Comparison of ENCODE assay signal across 9 mouse cellular contexts in genomic region chr10:127048608-127049394, GRCm38 (mm10). TPM values are rescaled to one million over a fixed set of nuclear protein-coding genes. Genes with fewer than 3 reads are reported as not detected.
DNase-seq lines count a peak whose midpoint lies in the region; ATAC-seq and TF ChIP-seq lines count a peak whose summit lies in the region.
"Had no signal": no experiment of that assay in that cellular context is flagged by ENCODE, and none has a peak within 500 bp of the region (broad histone marks: within the 10 kb centered on the region; RNA-seq: fewer than 3 reads in every experiment).

No protein-coding gene starts in this region.

- peak overlapping the region; percentile 54 for H3K9ac ChIP-seq in kidney, postnatal 0 days (ENCODE audit: low read depth, low read length)
- no peak overlapping the region for H3K9ac ChIP-seq in embryonic facial prominence, embryonic 12.5 days
- H3K9ac ChIP-seq in hindbrain, embryonic 13.5 days: no peak overlapping the region

- WGBS in kidney, postnatal 0 days: 3% methylated on average over 35 of the region's 35 CpGs
- WGBS in embryonic facial prominence, embryonic 12.5 days: 4% methylated on average over 35 of the region's 35 CpGs
- WGBS in hindbrain, embryonic 13.5 days: 3% methylated on average over 35 of the region's 35 CpGs

- peak; percentile 42 for DNase-seq in kidney, postnatal 0 days (ENCODE audit: low spot score)
- no peak for DNase-seq in kidney, postnatal 10 days
- DNase-seq in cerebellum, postnatal 14 days: no peak
- DNase-seq in cerebellum, postnatal 4 days (ENCODE audit: low spot score in 2 of 2): no peak
- no peak for DNase-seq in left cerebral cortex, adult 18-20 months (ENCODE audit: low spot score in 2 of 2)

- no peak for ATAC-seq in kidney, postnatal 0 days (replicated peaks; ENCODE audit: low FRiP score, low read depth)
- no peak for ATAC-seq in embryonic facial prominence, embryonic 12.5 days (ENCODE audit: insufficient number of reproducible peaks, insufficient read depth, low FRiP score, low TSS enrichment)
- ATAC-seq in hindbrain, embryonic 13.5 days (ENCODE audit: low FRiP score): no peak
- peak; percentile 21; the same call in 1 of the 2 replicates for ATAC-seq in megakaryocyte-erythroid progenitor cell, adult 5-6 weeks (replicated peaks; ENCODE audit: low FRiP score, low TSS enrichment, poor library complexity, severe bottlenecking)

- 0 out of 2 replicates have a peak, but pooled peaks cover 4% of the 10 kb centered on the region for H3K36me3 ChIP-seq in kidney, postnatal 0 days (ENCODE audit: insufficient read depth, low read length)
- H3K36me3 ChIP-seq in embryonic facial prominence, embryonic 12.5 days: peaks cover 5% of the 10 kb centered on the region; the same call in 1 of the 2 replicates
- peaks cover 19% of the 10 kb centered on the region for H3K36me3 ChIP-seq in hindbrain, embryonic 13.5 days

- peak overlapping the region; percentile 48 for H3K4me2 ChIP-seq in kidney, postnatal 0 days (ENCODE audit: low read length)
- peak overlapping the region; percentile 1 for H3K4me2 ChIP-seq in embryonic facial prominence, embryonic 12.5 days (replicated peaks)
- no peak overlapping the region for H3K4me2 ChIP-seq in hindbrain, embryonic 13.5 days

- H3K4me3 ChIP-seq in kidney, postnatal 0 days (replicated peaks; ENCODE audit: low read depth, low read length): peak overlapping the region; percentile 24
- H3K4me3 ChIP-seq in embryonic facial prominence, embryonic 12.5 days: 0 out of 2 replicates have a peak overlapping the region, but pooled peaks have one; percentile 6
- H3K4me3 ChIP-seq in hindbrain, embryonic 13.5 days: peak overlapping the region; percentile 5; the same call in 1 of the 2 replicates

- H3K27ac ChIP-seq in kidney, postnatal 0 days: 0 out of 2 replicates have a peak overlapping the region, but pooled peaks have one; percentile 37
- no peak overlapping the region for H3K27ac ChIP-seq in embryonic facial prominence, embryonic 12.5 days
- no peak overlapping the region for H3K27ac ChIP-seq in hindbrain, embryonic 13.5 days

- H3K4me1 ChIP-seq in kidney, postnatal 0 days (replicated peaks; ENCODE audit: insufficient read depth, low read length): peaks cover 13% of the 10 kb centered on the region; the same call in 1 of the 2 replicates
- H3K4me1 ChIP-seq in embryonic facial prominence, embryonic 12.5 days: peaks cover 3% of the 10 kb centered on the region; the same call in 1 of the 2 replicates
- H3K4me1 ChIP-seq in hindbrain, embryonic 13.5 days (replicated peaks): peaks cover 14% of the 10 kb centered on the region

- TF ChIP-seq CTCF in kidney, postnatal 0 days (IDR thresholded peaks at IDR 0.05; ENCODE audit: low read depth): peak; percentile 26; the same call in 1 of the 2 replicates

- H3K9me3 ChIP-seq in kidney, postnatal 0 days (replicated peaks; ENCODE audit: low read length): no peaks in the 10 kb centered on the region
- no peaks in the 10 kb centered on the region for H3K9me3 ChIP-seq in embryonic facial prominence, embryonic 12.5 days
- H3K9me3 ChIP-seq in hindbrain, embryonic 13.5 days: no peaks in the 10 kb centered on the region

- peaks cover 24% of the 10 kb centered on the region for H3K27me3 ChIP-seq in kidney, postnatal 0 days (ENCODE audit: insufficient read depth, low read length)
- peaks cover 53% of the 10 kb centered on the region for H3K27me3 ChIP-seq in embryonic facial prominence, embryonic 12.5 days
- H3K27me3 ChIP-seq in hindbrain, embryonic 13.5 days: peaks cover 64% of the 10 kb centered on the region

RNA-seq across cellular contexts. Expression of gene Cyp27b1, which starts 0.8 kb away (rescaled TPM):
- polyA plus RNA-seq in kidney, postnatal 0 days (2015; fragmentation: Nextera tagmentation; extraction: Ambion mirVana): 38.9 and 58.0 TPM in 2 replicates
- polyA plus RNA-seq in embryonic facial prominence, embryonic 12.5 days (2016; fragmentation: Nextera tagmentation; extraction: Ambion mirVana): 0.09 and 0.10 TPM in 2 replicates
- polyA plus RNA-seq in hindbrain, embryonic 13.5 days (2015; fragmentation: Nextera tagmentation; extraction: Ambion mirVana): 0.23 and 0.27 TPM in 2 replicates
- total RNA-seq in megakaryocyte-erythroid progenitor cell, adult 5-6 weeks (2014; fragmentation: Nextera tagmentation): not detected in 2 replicates
- not detected in 2 replicates for total RNA-seq in megakaryocyte-erythroid progenitor cell, adult 5-6 weeks (2017)
- total RNA-seq in left cerebral cortex, adult 18-20 months (2021): under 1 TPM; 0.30 to 0.45 TPM
- polyA plus RNA-seq: activated CD4-positive, CD25-positive, alpha-beta regulatory T cell, adult 4 months had no signal

RNA-seq across cellular contexts. Expression of gene Eef1akmt3, which starts 7.5 kb away (rescaled TPM):
- 0.89 and 1.3 TPM in 2 replicates for polyA plus RNA-seq in kidney, postnatal 0 days (2015; fragmentation: Nextera tagmentation; extraction: Ambion mirVana)
- 0.45 and 0.61 TPM in 2 replicates for polyA plus RNA-seq in embryonic facial prominence, embryonic 12.5 days (2016; fragmentation: Nextera tagmentation; extraction: Ambion mirVana)
- polyA plus RNA-seq in hindbrain, embryonic 13.5 days (2015; fragmentation: Nextera tagmentation; extraction: Ambion mirVana): 0.12 and 0.28 TPM in 2 replicates
- total RNA-seq in megakaryocyte-erythroid progenitor cell, adult 5-6 weeks (2014; fragmentation: Nextera tagmentation): not detected in 2 replicates
- total RNA-seq in megakaryocyte-erythroid progenitor cell, adult 5-6 weeks (2017): 0.38 TPM in 1 of 2 replicates, not detected in the other
- under 1 TPM; 0.16 to 0.19 TPM for total RNA-seq in left cerebral cortex, adult 18-20 months (2021)

RNA-seq across cellular contexts. Expression of gene Mettl1, which starts 7.6 kb away (rescaled TPM):
- polyA plus RNA-seq in kidney, postnatal 0 days (2015; fragmentation: Nextera tagmentation; extraction: Ambion mirVana): 37.4 and 40.2 TPM in 2 replicates
- polyA plus RNA-seq in embryonic facial prominence, embryonic 12.5 days (2016; fragmentation: Nextera tagmentation; extraction: Ambion mirVana): 51.6 and 53.1 TPM in 2 replicates
- 21.6 and 22.8 TPM in 2 replicates for polyA plus RNA-seq in hindbrain, embryonic 13.5 days (2015; fragmentation: Nextera tagmentation; extraction: Ambion mirVana)
- total RNA-seq in megakaryocyte-erythroid progenitor cell, adult 5-6 weeks (2014; fragmentation: Nextera tagmentation): 54.1 and 55.2 TPM in 2 replicates
- 24.6 and 25.3 TPM in 2 replicates for total RNA-seq in megakaryocyte-erythroid progenitor cell, adult 5-6 weeks (2017)
- 1 to 10 TPM; 9.4 to 10.0 TPM for total RNA-seq in left cerebral cortex, adult 18-20 months (2021)

RNA-seq across cellular contexts. Expression of gene March9, which starts 11.2 kb away (rescaled TPM):
- 1.6 and 1.9 TPM in 2 replicates for polyA plus RNA-seq in kidney, postnatal 0 days (2015; fragmentation: Nextera tagmentation; extraction: Ambion mirVana)
- polyA plus RNA-seq in embryonic facial prominence, embryonic 12.5 days (2016; fragmentation: Nextera tagmentation; extraction: Ambion mirVana): 2.2 and 2.4 TPM in 2 replicates
- 5.8 and 5.9 TPM in 2 replicates for polyA plus RNA-seq in hindbrain, embryonic 13.5 days (2015; fragmentation: Nextera tagmentation; extraction: Ambion mirVana)
- not detected in 2 replicates for total RNA-seq in megakaryocyte-erythroid progenitor cell, adult 5-6 weeks (2014; fragmentation: Nextera tagmentation)
- total RNA-seq in megakaryocyte-erythroid progenitor cell, adult 5-6 weeks (2017): not detected in 2 replicates
- 10 to 100 TPM; 20.0 to 23.1 TPM for total RNA-seq in left cerebral cortex, adult 18-20 months (2021)

RNA-seq across cellular contexts. Expression of gene Cdk4, which starts 14.5 kb away (rescaled TPM):
- polyA plus RNA-seq in kidney, postnatal 0 days (2015; fragmentation: Nextera tagmentation; extraction: Ambion mirVana): 1,113 and 1,153 TPM in 2 replicates
- polyA plus RNA-seq in embryonic facial prominence, embryonic 12.5 days (2016; fragmentation: Nextera tagmentation; extraction: Ambion mirVana): 2,215 and 2,234 TPM in 2 replicates
- 1,183 and 1,237 TPM in 2 replicates for polyA plus RNA-seq in hindbrain, embryonic 13.5 days (2015; fragmentation: Nextera tagmentation; extraction: Ambion mirVana)
- total RNA-seq in megakaryocyte-erythroid progenitor cell, adult 5-6 weeks (2014; fragmentation: Nextera tagmentation): 656 and 761 TPM in 2 replicates
- total RNA-seq in megakaryocyte-erythroid progenitor cell, adult 5-6 weeks (2017): 479 and 664 TPM in 2 replicates
- 10 to 100 TPM; 67.9 to 71.8 TPM for total RNA-seq in left cerebral cortex, adult 18-20 months (2021)

Comparison
In these comparisons a context has a peak if more than half of its experiments do, and no peak if none do; other contexts are left out.
1. RNA of gene Cyp27b1, which starts 0.8 kb away (polyA plus RNA-seq): 38.9 to 58.0 TPM in kidney, postnatal 0 days; 0.23 to 0.27 TPM in hindbrain, embryonic 13.5 days and 0.09 to 0.10 TPM in embryonic facial prominence, embryonic 12.5 days; every median in the first group is over 10 times any median in the second.
2. Peak in every context shown above with its lines, with median percentiles within 50 percentile points of each other: H3K4me3 ChIP-seq.